Mouse (Mus musculus): ENCODE results near the gene Epb41l2.

Gene Epb41l2

GRCm38 (mm10) chr10:25499323-25500071 lies 139.9 kb downstream of the Epb41l2 start:
- no peak for DNase-seq (ENCODE audit: low spot score in 2 of 2)

- no peak for DNase-seq (ENCODE audit: low spot score in 2 of 2)
Measured at GRCm38 (mm10) chr10:25503250-25503649, 143.7 kb downstream of the Epb41l2 start.

- no peak for DNase-seq (ENCODE audit: low spot score in 2 of 2)
Measured at GRCm38 (mm10) chr10:25513821-25514220, 154.2 kb downstream of the Epb41l2 start.

- DNase-seq (ENCODE audit: low spot score in 2 of 2), result no peak
Measured at GRCm38 (mm10) chr10:25519954-25520353, 160.4 kb downstream of the Epb41l2 start.

- DNase-seq (ENCODE audit: low spot score in 2 of 2), result no peak
Measured at GRCm38 (mm10) chr10:25520428-25520827, 160.8 kb downstream of the Epb41l2 start.

- no peak for DNase-seq (ENCODE audit: low spot score in 2 of 2)
Measured at GRCm38 (mm10) chr10:25523727-25524126, 164.1 kb downstream of the Epb41l2 start.

GRCm38 (mm10) chr10:25526156-25526555 lies 166.6 kb downstream of the Epb41l2 start:
- DNase-seq (ENCODE audit: low spot score in 2 of 2), result no peak

- DNase-seq (ENCODE audit: low spot score in 2 of 2), result no peak
Measured at GRCm38 (mm10) chr10:25526622-25527021, 167.0 kb downstream of the Epb41l2 start.

GRCm38 (mm10) chr10:25527126-25527525 lies 167.5 kb downstream of the Epb41l2 start:
- DNase-seq (ENCODE audit: low spot score in 2 of 2), result no peak

GRCm38 (mm10) chr10:25531335-25531734 lies 171.7 kb downstream of the Epb41l2 start:
- DNase-seq (ENCODE audit: low spot score in 2 of 2), result no peak

- DNase-seq (ENCODE audit: low spot score in 2 of 2), result no peak
Measured at GRCm38 (mm10) chr10:25533105-25533504, 173.5 kb downstream of the Epb41l2 start.

- DNase-seq (ENCODE audit: low spot score in 2 of 2), result no peak
Measured at GRCm38 (mm10) chr10:25533513-25534246, 174.1 kb downstream of the Epb41l2 start.

GRCm38 (mm10) chr10:25534467-25534866 lies 174.9 kb downstream of the Epb41l2 start:
- no peak for DNase-seq (ENCODE audit: low spot score in 2 of 2)

- no peak for DNase-seq (ENCODE audit: low spot score in 2 of 2)
Measured at GRCm38 (mm10) chr10:25535891-25536331, 176.3 kb downstream of the Epb41l2 start, which contains the start of gene Smlr1. Gene Smlr1 (minus strand): TSS chr10:25536267.

GRCm38 (mm10) chr10:25536621-25537020 lies 177.0 kb downstream of the Epb41l2 start:
- no peak for DNase-seq (ENCODE audit: low spot score in 2 of 2)

GRCm38 (mm10) chr10:25538738-25539137 lies 179.1 kb downstream of the Epb41l2 start:
- DNase-seq (ENCODE audit: low spot score in 2 of 2), result no peak

- DNase-seq (ENCODE audit: low spot score in 2 of 2), result peak; percentile 53 to 67
Measured at GRCm38 (mm10) chr10:25539146-25539770, 179.7 kb downstream of the Epb41l2 start.

GRCm38 (mm10) chr10:25539771-25540168 lies 180.2 kb downstream of the Epb41l2 start:
- DNase-seq (ENCODE audit: low spot score in 2 of 2), result no peak

GRCm38 (mm10) chr10:25541097-25541496 lies 181.5 kb downstream of the Epb41l2 start:
- no peak for DNase-seq (ENCODE audit: low spot score in 2 of 2)

- no peak for DNase-seq (ENCODE audit: low spot score in 2 of 2)
Measured at GRCm38 (mm10) chr10:25552936-25553335, 193.3 kb downstream of the Epb41l2 start.

GRCm38 (mm10) chr10:25571319-25572240 lies 212.0 kb downstream of the Epb41l2 start:
- DNase-seq (ENCODE audit: low spot score in 2 of 2), result no peak

Data from frontal cortex, postnatal 14 days (tissue).